Mouse (Mus musculus) granulocyte monocyte progenitor cell, adult 5-6 weeks (primary cell): ENCODE data around the gene Harbi1. TPM values are rescaled to one million over a fixed set of nuclear protein-coding genes. Genes with fewer than 3 reads are reported as not detected.
"Not testable (repeated sequence)": the region's sequence is repeated elsewhere in the genome, so short reads cannot be mapped to it uniquely, and the experiment has no call there.

Experiments
- ATAC-seq: replicated peaks from 2 replicates; pipeline ENCODE4 v1.8.0; 2016; ENCODE audit warnings: mild to moderate bottlenecking, moderate TSS enrichment, inconsistent platforms; ENCODE audit not compliant: poor library complexity, severe bottlenecking
- total RNA-seq, 2 experiments: library from RNA; stranded (forward) in 1 of 2; stranded (reverse) in 1 of 2; fragments of 200-712, 200-1000 nt in 1 of 2; fragments of >200 nt in 1 of 2; fragmentation: Nextera tagmentation in 1 of 2; gene quantifications; 2 replicates each; pipeline ENCODE4 v1.2.3; 2014 to 2017

Gene Harbi1
- total RNA-seq, 2 experiments from 2014 or later = 9.2 to 18.2 TPM

DNA sequence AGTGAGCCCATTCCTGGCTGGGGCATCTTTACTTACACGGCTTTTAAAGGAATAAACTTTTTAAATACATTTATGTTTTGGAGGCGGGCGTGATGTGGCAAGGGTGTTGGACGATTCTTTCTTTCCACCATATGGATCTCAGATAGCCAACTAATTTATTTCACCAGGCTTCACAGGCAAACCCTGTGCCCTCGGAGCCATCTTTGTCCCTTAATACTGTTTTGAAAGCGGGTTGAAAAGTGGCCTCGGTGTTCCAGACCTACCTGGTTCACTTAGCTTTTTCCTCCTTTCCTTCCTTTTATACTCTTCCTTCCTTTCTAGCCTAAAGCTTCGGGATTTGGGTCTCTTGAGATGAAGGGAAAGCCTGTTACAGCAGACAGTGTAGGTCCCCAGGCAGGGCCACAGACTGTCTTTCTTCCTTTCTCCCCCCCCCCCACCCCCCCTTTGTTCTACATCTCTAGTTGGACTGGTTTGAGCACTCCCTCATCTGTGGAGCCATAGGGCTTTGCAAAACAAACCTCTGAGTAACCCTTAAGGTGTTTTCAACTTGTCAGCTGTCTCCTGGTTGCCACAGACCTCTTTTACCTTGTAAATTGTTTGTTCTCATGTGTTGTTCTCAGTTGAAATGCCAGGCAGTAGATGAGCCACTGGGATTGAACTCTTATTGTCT is 739 bp downstream of the Harbi1 start:
- ATAC-seq = no peak

DNA sequence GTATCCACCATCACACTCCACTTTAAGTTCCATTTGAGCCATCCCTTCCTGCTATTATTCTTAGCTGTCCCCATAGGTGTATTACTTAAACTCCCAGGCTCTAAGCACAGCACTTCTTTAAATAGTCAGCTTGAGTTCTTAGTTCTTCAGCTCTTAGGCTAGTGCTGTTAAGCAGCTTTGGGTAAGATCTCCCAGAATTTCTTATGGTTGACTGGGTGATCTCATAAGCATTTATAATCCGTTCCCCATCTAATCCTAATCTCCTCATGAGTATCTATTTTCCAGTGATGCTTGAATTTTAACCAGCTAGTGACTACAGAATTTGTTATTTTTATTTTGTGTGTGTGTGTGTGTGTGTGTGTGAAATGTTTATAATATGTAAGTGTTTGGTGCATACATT is 4.3 kb downstream of the Harbi1 start:
- no peak for ATAC-seq

DNA sequence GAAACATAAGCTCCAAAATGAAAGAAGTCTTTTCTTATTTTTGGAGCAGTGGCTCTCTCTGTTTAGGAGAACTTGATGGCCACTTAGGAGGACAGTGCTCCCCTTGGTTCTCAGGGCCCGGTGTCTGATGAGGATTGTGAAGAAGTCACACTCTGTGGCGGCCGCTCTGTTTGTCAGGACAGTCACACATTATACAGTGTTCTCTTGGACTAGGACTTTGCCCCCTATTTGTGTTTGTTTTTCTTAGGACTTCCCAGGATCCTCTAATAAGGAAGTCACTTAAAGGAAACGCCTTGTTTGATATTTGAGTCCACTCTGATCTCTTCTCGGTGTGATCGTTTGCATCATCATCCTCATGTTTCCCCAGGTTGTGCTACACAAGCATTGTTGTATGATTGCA is 7.6 kb downstream of the Harbi1 start:
- no peak for ATAC-seq

DNA sequence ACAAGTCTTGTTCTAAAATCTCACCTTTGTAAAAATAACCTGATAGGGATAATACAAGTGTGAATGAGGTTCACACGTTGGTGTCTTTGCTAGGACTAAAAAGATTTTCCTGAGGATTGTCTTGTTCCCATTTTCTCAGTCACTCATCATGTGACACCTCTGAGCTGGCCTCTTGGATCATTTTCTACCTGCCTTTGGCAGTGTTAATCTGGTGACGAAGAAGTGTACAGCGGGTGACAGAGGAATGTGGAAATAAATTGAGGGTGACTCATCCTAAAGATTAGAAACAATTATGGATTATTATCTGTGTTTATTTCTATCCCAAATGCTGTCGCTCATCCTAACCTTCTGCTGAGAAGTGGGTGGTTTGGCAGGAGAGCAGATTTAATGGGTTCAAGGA is 12.7 kb downstream of the Harbi1 start:
- ATAC-seq = no peak

DNA sequence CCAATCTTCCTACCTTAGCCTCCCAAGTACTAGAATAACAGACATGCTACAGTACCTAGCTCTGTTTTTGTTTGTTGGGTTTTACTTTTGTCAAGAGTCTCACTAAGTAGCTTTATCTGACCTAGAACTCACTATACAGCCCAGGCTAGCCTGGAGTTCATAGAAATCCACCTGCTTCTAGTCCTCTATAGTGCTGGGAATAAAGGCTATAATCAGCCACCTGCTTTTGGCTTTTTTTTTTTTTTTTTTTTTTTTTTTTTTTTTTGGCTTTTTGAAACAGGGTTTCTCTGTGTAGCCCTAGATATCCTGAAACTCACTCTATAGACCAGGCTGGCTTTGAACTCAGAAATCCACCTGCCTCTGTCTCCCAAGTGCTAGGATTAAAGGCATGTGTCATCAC is 13.3 kb downstream of the Harbi1 start:
- ATAC-seq = no peak

DNA sequence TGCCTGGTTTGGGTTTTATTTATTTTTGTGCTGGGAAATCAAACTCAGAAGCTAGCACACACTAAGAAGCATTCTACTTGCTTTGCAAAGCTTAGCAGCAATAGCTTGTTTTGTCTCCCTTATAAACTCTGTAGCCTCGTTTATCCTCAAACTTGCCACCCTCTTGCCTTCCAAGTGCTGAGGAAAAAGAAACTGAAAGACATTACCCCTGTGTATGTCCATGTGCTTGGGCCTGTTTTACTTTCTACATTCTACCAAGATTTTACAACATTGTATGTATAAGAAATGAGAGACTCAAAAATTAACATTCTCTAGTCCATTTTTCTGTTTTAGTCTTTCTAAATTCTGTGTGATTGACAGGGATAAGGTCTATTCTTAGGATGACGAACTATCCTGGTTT is 14.1 kb downstream of the Harbi1 start:
- no peak for ATAC-seq

DNA sequence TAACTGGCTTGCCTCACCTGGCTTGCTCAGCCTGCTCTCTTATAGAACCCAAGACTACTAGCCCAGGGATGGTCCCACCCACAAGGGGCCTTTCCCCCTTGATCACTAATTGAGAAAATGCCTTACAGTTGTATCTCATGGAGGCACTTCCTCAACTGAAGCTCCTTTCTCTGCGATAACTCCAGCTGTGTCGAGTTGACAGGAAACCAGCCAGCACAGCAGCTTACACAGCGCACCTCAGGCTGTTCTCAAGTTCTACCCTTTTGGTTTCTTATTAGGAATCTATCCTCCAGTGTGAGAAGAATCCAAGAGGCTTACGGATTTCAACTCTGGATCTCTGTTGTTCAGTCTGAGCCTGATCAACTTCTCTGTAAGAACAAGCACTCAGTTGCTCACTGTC is 14.8 kb downstream of the Harbi1 start:
- ATAC-seq = not testable (repeated sequence)

DNA sequence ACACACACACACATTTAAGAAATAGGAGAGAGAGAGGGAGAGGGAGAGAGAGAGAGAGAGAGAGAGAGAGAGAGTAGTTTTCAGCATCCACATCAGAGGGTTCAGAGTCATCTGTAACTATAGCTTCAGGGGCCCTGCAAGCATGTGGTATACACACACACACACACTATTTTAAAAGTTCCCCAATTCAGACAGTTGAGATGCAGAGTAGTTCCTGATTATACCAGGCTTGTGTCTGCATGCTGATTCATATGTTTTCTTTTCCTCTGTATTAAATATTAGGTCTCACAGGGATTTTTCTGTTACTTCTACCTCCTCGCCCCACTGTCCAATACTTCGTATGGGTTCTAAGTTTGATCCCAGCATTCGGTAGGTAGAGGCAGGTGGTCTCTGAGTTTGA is 16.4 kb downstream of the Harbi1 start:
- ATAC-seq = 0 out of 2 replicates have a peak, but pooled peaks have one; percentile 26

DNA sequence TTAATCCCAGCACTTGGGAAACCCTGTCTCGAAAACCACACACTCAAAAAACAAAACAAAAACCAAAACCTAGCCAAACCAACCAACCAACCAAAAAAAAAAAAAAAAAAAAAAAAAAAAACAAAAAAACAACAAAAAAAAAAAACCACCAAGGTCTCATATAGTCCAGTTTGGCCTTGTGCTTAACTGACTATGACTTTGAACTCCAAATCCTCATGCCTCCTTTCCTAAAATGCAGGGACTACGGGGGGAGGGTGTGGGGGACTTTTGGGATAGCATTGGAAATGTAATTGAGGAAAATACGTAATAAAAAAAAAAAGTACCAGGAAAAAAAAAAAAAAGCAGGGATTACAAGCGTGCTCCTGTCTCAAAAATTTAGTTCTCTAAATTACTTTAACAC is 18.9 kb downstream of the Harbi1 start:
- ATAC-seq = no peak

DNA sequence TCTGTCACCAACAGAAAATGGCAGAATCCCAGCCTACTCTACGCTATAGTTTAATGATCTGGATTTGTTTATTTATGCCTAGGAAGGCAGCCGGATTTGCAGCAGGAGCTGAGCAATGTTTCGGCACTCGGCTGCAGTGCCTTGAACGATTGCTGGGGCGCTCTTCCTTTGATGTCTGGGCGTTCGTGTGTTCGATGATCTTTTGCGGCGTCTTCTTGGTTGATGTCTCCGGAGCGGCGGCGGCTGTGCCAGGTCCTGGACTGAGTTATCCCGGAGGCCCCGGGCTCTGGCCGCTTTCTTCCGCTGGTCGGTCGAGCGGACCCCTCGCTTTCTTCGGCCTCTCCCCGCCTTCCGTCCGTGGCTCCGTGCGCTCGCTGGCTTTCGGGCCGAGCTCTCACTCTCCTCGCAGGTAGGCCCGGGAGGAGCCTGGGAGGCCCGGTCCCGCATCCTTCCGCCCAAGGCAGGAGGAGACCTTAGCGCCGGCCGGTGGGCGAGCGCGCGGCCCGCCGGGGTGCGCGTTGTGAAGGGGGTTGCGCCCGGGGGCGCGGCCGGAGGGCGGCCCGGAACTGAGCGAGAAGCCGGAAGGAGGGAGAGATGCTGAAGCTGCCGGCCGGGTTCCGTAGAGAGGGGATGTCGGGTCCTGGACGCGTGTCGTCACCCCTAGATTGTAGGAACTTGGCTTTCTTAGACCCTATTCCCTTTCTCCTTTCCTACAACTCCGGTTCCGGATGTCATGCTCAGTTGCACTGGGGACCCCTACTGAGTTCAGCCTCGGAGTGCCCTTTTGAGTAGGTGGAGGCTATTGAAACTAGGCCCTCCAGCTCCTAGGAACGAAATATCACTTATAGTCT is 19.5 kb downstream of the Harbi1 start, which contains the start of gene Ambra1:
Gene Ambra1 (plus strand): TSS at position 164 of the 851 bp plus-strand sequence.
- ATAC-seq = peak; percentile 89

DNA sequence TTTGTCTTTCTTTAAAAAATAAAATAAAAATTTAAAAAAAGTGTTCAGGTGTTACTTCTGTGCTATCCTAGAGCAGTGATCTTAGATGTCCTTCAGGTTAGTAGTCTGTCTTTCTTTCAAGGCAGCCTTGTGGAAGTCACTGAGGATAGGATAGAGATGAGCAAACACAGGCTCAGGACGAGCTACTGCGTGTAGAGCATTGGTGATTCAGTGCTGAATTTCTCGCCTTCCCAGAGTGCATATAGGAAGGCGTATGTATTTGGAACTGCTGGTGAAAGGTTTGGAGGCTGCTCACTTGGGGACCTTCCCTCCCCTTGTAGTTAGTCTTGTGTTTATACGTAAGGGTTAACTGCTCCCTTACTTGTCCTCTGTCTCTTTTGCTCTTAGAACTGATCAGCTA is 24.6 kb downstream of the Harbi1 start:
- ATAC-seq = no peak

DNA sequence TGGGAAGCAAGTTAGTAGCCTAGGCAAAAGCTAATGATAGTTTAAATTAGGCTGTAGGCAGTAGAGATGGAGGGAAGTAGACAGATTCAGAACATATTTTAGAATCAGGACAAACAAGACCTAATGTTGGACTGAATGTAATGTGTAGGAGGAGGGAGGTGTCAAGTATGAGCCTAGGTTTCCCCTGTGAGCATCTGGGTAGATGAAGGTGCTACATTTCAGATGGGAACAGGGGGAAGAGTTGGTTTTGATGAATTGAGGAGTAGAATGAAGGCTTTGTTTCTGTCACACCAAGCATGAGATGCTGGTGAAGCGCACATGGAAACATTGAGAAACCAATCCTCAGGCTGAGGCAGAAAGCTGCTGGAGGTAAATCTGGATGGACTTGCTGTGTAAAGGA is 28.9 kb downstream of the Harbi1 start:
- ATAC-seq = no peak

DNA sequence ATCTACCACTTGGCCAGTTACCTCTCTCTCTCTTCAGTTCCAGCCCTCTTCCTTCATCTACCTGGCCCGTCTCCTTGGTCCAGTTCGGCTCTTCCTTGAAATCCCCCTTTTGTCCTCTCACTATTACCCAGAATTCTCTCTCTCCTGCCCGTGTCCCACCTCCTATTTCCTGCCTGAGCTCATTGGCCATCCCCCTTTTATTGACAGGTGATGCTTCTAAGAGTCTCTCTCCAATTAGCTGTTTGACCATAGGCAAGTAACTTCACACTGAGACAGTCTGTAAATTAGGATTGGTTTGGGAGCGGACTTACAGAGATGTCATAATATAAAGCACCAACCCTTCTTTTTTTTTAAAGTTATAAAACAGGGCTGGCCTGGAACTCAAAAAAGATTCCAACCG is 34.0 kb downstream of the Harbi1 start:
- ATAC-seq = no peak

DNA sequence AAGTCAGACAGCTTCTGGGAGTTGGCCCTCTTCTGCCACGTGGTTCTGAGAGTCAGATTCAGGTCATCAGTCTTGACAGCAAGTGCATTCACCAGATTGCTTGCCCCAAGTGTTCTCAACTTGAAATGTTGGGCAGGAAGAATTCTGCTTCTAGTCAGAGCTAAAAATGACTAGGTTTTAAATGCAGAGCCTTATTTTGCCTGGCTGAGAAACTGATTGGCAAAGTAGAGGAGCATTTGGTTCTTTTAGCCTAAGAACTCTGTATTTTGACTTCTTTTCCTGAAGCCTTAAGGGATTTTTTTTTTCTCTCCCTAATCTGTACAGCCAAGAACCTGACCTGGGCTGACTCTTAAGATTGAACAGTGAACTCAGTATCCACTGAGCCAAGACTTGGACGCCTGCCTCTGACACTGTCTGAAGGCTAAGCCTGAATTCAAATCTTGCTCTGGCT is 39.2 kb downstream of the Harbi1 start:
- ATAC-seq = no peak

Other genes with a start within 250 kb of the Harbi1 start
- 44.9 and 84.2 TPM in 2 replicates for gene Ckap5, start 184.1 kb upstream of the Harbi1 start, total RNA-seq (2014; fragmentation: Nextera tagmentation)
- gene Ckap5, start 184.1 kb upstream of the Harbi1 start, total RNA-seq (2017) = 80.5 and 87.9 TPM in 2 replicates
- gene F2, start 74.4 kb upstream of the Harbi1 start, total RNA-seq (2014; fragmentation: Nextera tagmentation) = not detected in 2 replicates
- not detected in 2 replicates for gene F2, start 74.4 kb upstream of the Harbi1 start, total RNA-seq (2017)
- 7.0 and 10.3 TPM in 2 replicates for gene Zfp408, start 61.1 kb upstream of the Harbi1 start, total RNA-seq (2014; fragmentation: Nextera tagmentation)
- gene Zfp408, start 61.1 kb upstream of the Harbi1 start, total RNA-seq (2017) = 5.8 and 8.7 TPM in 2 replicates
- 66.5 and 81.6 TPM in 2 replicates for gene Arhgap1, start 61.0 kb upstream of the Harbi1 start, total RNA-seq (2014; fragmentation: Nextera tagmentation)
- gene Arhgap1, start 61.0 kb upstream of the Harbi1 start, total RNA-seq (2017) = 33.2 and 40.2 TPM in 2 replicates
- 25.6 and 31.5 TPM in 2 replicates for gene Atg13, start 276 bp upstream of the Harbi1 start, total RNA-seq (2014; fragmentation: Nextera tagmentation)
- 5.2 and 7.2 TPM in 2 replicates for gene Atg13, start 276 bp upstream of the Harbi1 start, total RNA-seq (2017)
- gene Ambra1, start 19.3 kb downstream of the Harbi1 start, total RNA-seq (2014; fragmentation: Nextera tagmentation) = 27.0 and 28.1 TPM in 2 replicates
- 13.3 and 24.6 TPM in 2 replicates for gene Ambra1, start 19.3 kb downstream of the Harbi1 start, total RNA-seq (2017)
- gene Chrm4, start 216.4 kb downstream of the Harbi1 start, total RNA-seq (2014; fragmentation: Nextera tagmentation) = not detected in 2 replicates
- gene Chrm4, start 216.4 kb downstream of the Harbi1 start, total RNA-seq (2017) = 0.26 TPM in 1 of 2 replicates, not detected in the other
- 1.3 and 4.1 TPM in 2 replicates for gene Mdk, start 221.4 kb downstream of the Harbi1 start, total RNA-seq (2014; fragmentation: Nextera tagmentation)
- not detected in 2 replicates for gene Mdk, start 221.4 kb downstream of the Harbi1 start, total RNA-seq (2017)
- gene Gm9821, start 234.9 kb downstream of the Harbi1 start, total RNA-seq (2014; fragmentation: Nextera tagmentation) = not detected in 2 replicates
- gene Gm9821, start 234.9 kb downstream of the Harbi1 start, total RNA-seq (2017) = 0.21 TPM in 1 of 2 replicates, not detected in the other